Mouse (Mus musculus) erythroblast, embryonic 14.5 days (primary cell): ENCODE results near the gene Mettl7a1.
"Not testable (repeated sequence)": the region's sequence is repeated elsewhere in the genome, so short reads cannot be mapped to it uniquely, and the experiment has no call there.

Experiments used
- GATA1 ChIP-seq: IDR thresholded peaks from 2 replicates; pipeline ENCODE4 v1.6.1; 2012; ENCODE audit warnings: low read length, inconsistent platforms, mixed read lengths
- TAL1 ChIP-seq: IDR thresholded peaks from 3 replicates; pipeline ENCODE4 v1.6.1; 2012; ENCODE audit warnings: low read length, inconsistent platforms, mixed read lengths

- TF ChIP-seq GATA1, TAL1: not testable (repeated sequence)
These were observed 43.6 kb upstream of the Mettl7a1 start for GRCm38 (mm10) chr15:100260351-100260750.
